Mouse (Mus musculus) hindbrain, postnatal 0 days (tissue): ENCODE data around the gene Glyr1. TPM values are rescaled to one million over a fixed set of nuclear protein-coding genes. Genes with fewer than 3 reads are reported as not detected.

Source experiments
- ATAC-seq: fragments of 200-750 bp; cut with Nextera tagmentation; 2 replicates; pipeline ENCODE4 v1.8.0; 2017; ENCODE audit warnings: mild to moderate bottlenecking, moderate TSS enrichment, moderate library complexity
- DNase-seq: peaks from one replicate; pipeline ENCODE4 v3.0.0-alpha.2; 2015; ENCODE audit warnings: low spot score
- H3K27ac ChIP-seq: fragments of 300-500 bp; sonication (generic); 2 replicates; pipeline ENCODE4 v1.5.1; 2014; ENCODE audit warnings: mild to moderate bottlenecking
- H3K27me3 ChIP-seq: fragments of 300-500 bp; sonication (generic); 2 replicates; pipeline ENCODE4 v1.6.1; 2014; ENCODE audit warnings: low read length, mixed read lengths; ENCODE audit not compliant: insufficient read depth
- H3K36me3 ChIP-seq: fragments of 300-500 bp; sonication (generic); 2 replicates; pipeline ENCODE4 v1.6.1; 2014; ENCODE audit warnings: low read length, mixed read lengths; ENCODE audit not compliant: insufficient read depth
- H3K4me1 ChIP-seq: fragments of 300-500 bp; sonication (generic); 2 replicates; pipeline ENCODE4 v1.6.1; 2014; ENCODE audit warnings: antibody characterized with exemption, low read length, mixed read lengths; ENCODE audit not compliant: insufficient read depth
- H3K4me2 ChIP-seq: fragments of 300-500 bp; sonication (generic); 2 replicates; pipeline ENCODE4 v1.6.1; 2014; ENCODE audit warnings: low read depth, mild to moderate bottlenecking, low read length, moderate library complexity, mixed read lengths
- H3K4me3 ChIP-seq: fragments of 300-500 bp; sonication (generic); 2 replicates; pipeline ENCODE4 v1.5.1; 2014; ENCODE audit warnings: low read length
- H3K9ac ChIP-seq: fragments of 300-500 bp; sonication (generic); replicated peaks from 2 replicates; pipeline ENCODE4 v1.6.1; 2014; ENCODE audit warnings: mild to moderate bottlenecking, low read length, moderate library complexity, mixed read lengths
- H3K9me3 ChIP-seq: fragments of 300-500 bp; sonication (generic); 2 replicates; pipeline ENCODE4 v1.6.1; 2016; ENCODE audit warnings: low read length, mixed read lengths
- CTCF ChIP-seq: IDR thresholded peaks from 2 replicates; pipeline ENCODE4 v1.5.1; 2016; ENCODE audit warnings: antibody characterized with exemption, control low read depth, low read depth
- WGBS: fragments of 180-500 bp; shearing (Covaris S2); extraction: QIAGEN DNeasy Blood & Tissue Kit; methylation state at CpG from one replicate; pipeline ENCODE4 v1.1.7; 2014; 5-methylcytosine and 5-hydroxymethylcytosine counted together
- polyA plus RNA-seq: library from polyadenylated mRNA; unstranded; fragments of >200 nt; fragmentation: Nextera tagmentation; extraction: Ambion mirVana; gene quantifications from 2 replicates; pipeline ENCODE4 v1.2.1, GENCODE M21; 2015
- total RNA-seq: library from RNA; depleted of rRNA; stranded (reverse); fragments of >200 nt; gene quantifications from 2 replicates; pipeline ENCODE4 v1.2.3, GENCODE M21; 2014; rRNA removed

Glyr1 gene
- total and polyA plus RNA-seq, 2 experiments from 2014 or later: 139 to 161 TPM

DNA sequence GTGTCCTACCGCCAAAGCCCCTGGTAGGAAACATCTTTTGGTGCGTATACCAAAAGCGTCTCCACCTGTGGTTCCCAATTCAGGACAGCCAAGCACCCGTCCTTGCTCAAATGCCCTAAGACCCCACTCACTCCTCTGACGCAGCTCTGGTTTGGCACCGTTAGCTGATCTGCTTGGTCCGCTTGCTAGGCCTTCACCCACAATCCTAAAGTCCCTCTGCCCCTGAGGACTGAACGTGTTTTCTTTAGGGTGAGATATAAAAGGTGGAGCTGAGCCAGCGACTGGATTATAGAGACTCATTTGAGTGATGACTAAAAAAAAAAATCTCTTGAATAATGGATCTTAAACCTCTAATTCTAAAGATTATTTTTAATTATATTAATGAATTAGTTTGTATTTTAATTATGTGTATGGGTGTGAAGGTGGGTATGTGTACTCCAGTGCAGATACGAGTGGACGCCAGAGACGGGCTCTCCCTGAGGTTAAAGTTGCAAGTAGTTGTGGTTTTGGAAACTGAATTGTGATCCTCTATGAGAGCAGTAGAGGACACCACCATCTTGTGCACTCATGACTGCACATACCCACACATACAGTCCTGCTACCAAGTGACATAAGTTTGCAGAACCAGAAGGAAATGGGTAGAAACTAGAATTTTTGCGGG, 84.8 kb downstream of the Glyr1 start:
- 22% methylated on average over 13 of the region's 13 CpGs for WGBS
- no peak for TF ChIP-seq CTCF
- Histone ChIP-seq H3K36me3 (no peaks in the 10 kb centered on the region), H3K9ac (peak overlapping the region; percentile 61), H3K27me3 (no peaks in the 10 kb centered on the region), H3K27ac (peak overlapping the region; percentile 88), H3K4me3 (peak overlapping the region; percentile 73), H3K4me2 (peak overlapping the region; percentile 63), H3K9me3 (no peaks in the 10 kb centered on the region), H3K4me1 (peaks cover 14% of the 10 kb centered on the region; the same call in 1 of the 2 replicates)
- DNase-seq: peak; percentile 46
- peak; percentile 15 for ATAC-seq

Other genes starting within 250 kb of the Glyr1 start
- gene 4930562C15Rik, start 214.4 kb downstream of the Glyr1 start, total RNA-seq: 0.47 TPM in 1 of 2 replicates, not detected in the other
- 0.29 and 0.31 TPM in 2 replicates for gene 4930562C15Rik, start 214.4 kb downstream of the Glyr1 start, polyA plus RNA-seq
- gene Ubald1, start 169.5 kb downstream of the Glyr1 start, total RNA-seq: 37.6 and 38.8 TPM in 2 replicates
- 66.3 and 66.6 TPM in 2 replicates for gene Ubald1, start 169.5 kb downstream of the Glyr1 start, polyA plus RNA-seq
- gene Mgrn1, start 163.6 kb downstream of the Glyr1 start, total RNA-seq: 217 and 235 TPM in 2 replicates
- 123 and 126 TPM in 2 replicates for gene Mgrn1, start 163.6 kb downstream of the Glyr1 start, polyA plus RNA-seq
- 29.8 and 43.0 TPM in 2 replicates for gene Nudt16l1, start 111.1 kb downstream of the Glyr1 start, total RNA-seq
- gene Nudt16l1, start 111.1 kb downstream of the Glyr1 start, polyA plus RNA-seq: 119 and 121 TPM in 2 replicates
- gene Anks3, start 85.7 kb downstream of the Glyr1 start, total RNA-seq: 35.0 and 47.7 TPM in 2 replicates
- 38.0 and 44.1 TPM in 2 replicates for gene Anks3, start 85.7 kb downstream of the Glyr1 start, polyA plus RNA-seq
- gene Sept12, start 52.0 kb downstream of the Glyr1 start, total RNA-seq: not detected in 2 replicates
- gene Sept12, start 52.0 kb downstream of the Glyr1 start, polyA plus RNA-seq: not detected in 2 replicates
- not detected in 2 replicates for gene Smim22, start 42.6 kb downstream of the Glyr1 start, total RNA-seq
- 6.5 and 6.6 TPM in 2 replicates for gene Smim22, start 42.6 kb downstream of the Glyr1 start, polyA plus RNA-seq
- 105 and 126 TPM in 2 replicates for gene Rogdi, start 36.3 kb downstream of the Glyr1 start, total RNA-seq
- gene Rogdi, start 36.3 kb downstream of the Glyr1 start, polyA plus RNA-seq: 142 and 148 TPM in 2 replicates
- 28.9 and 29.8 TPM in 2 replicates for gene Ubn1, start 194 bp upstream of the Glyr1 start, total RNA-seq
- 7.3 and 8.2 TPM in 2 replicates for gene Ubn1, start 194 bp upstream of the Glyr1 start, polyA plus RNA-seq
- gene Ppl, start 82.6 kb upstream of the Glyr1 start, total RNA-seq: 0.07 and 0.16 TPM in 2 replicates
- gene Ppl, start 82.6 kb upstream of the Glyr1 start, polyA plus RNA-seq: 0.13 and 0.16 TPM in 2 replicates
- 0.21 and 0.29 TPM in 2 replicates for gene Sec14l5, start 97.2 kb upstream of the Glyr1 start, total RNA-seq
- 0.09 and 0.18 TPM in 2 replicates for gene Sec14l5, start 97.2 kb upstream of the Glyr1 start, polyA plus RNA-seq
- gene Nagpa, start 154.1 kb upstream of the Glyr1 start, total RNA-seq: 8.5 and 10.0 TPM in 2 replicates
- gene Nagpa, start 154.1 kb upstream of the Glyr1 start, polyA plus RNA-seq: 7.4 and 8.6 TPM in 2 replicates
- gene AU021092, start 172.4 kb upstream of the Glyr1 start, total RNA-seq: 16.7 and 18.6 TPM in 2 replicates
- gene AU021092, start 172.4 kb upstream of the Glyr1 start, polyA plus RNA-seq: 8.3 and 9.6 TPM in 2 replicates
- gene Alg1, start 183.8 kb upstream of the Glyr1 start, total RNA-seq: 44.4 and 53.7 TPM in 2 replicates
- gene Alg1, start 183.8 kb upstream of the Glyr1 start, polyA plus RNA-seq: 38.9 and 40.6 TPM in 2 replicates
- gene Eef2kmt, start 206.1 kb upstream of the Glyr1 start, total RNA-seq: 13.5 and 22.0 TPM in 2 replicates
- gene Eef2kmt, start 206.1 kb upstream of the Glyr1 start, polyA plus RNA-seq: 8.4 and 11.3 TPM in 2 replicates